Mouse (Mus musculus) stomach, postnatal 0 days (tissue): ENCODE measurements around the gene Slc2a4. TPM values are rescaled to one million over a fixed set of nuclear protein-coding genes. Genes with fewer than 3 reads are reported as not detected.

Experiments used
- ATAC-seq: fragments of 200-750 bp; cut with Nextera tagmentation; 2 replicates; pipeline ENCODE4 v1.8.0; 2017; ENCODE audit not compliant: low FRiP score, low TSS enrichment
- DNase-seq: peaks from one replicate; pipeline ENCODE4 v3.0.0-alpha.2; 2016; ENCODE audit warnings: low spot score
- H3K27ac ChIP-seq: fragments of 300-500 bp; sonication (generic); replicated peaks from 2 replicates; pipeline ENCODE4 v1.5.1; 2014; ENCODE audit warnings: mild to moderate bottlenecking, control low read depth
- H3K27me3 ChIP-seq: fragments of 300-500 bp; sonication (generic); 2 replicates; pipeline ENCODE4 v1.6.1; 2014; ENCODE audit warnings: low read length; ENCODE audit not compliant: control insufficient read depth, insufficient read depth
- H3K36me3 ChIP-seq: fragments of 300-500 bp; sonication (generic); 2 replicates; pipeline ENCODE4 v1.6.1; 2014; ENCODE audit warnings: low read length, mixed read lengths; ENCODE audit not compliant: control insufficient read depth, insufficient read depth
- H3K4me1 ChIP-seq: fragments of 300-500 bp; sonication (generic); replicated peaks from 2 replicates; pipeline ENCODE4 v1.6.1; 2014; ENCODE audit warnings: antibody characterized with exemption; ENCODE audit not compliant: control insufficient read depth, insufficient read depth
- H3K4me2 ChIP-seq: fragments of 300-500 bp; sonication (generic); replicated peaks from 2 replicates; pipeline ENCODE4 v1.6.1; 2014; ENCODE audit warnings: low read depth, mild to moderate bottlenecking, control low read depth, moderate library complexity
- H3K4me3 ChIP-seq: fragments of 300-500 bp; sonication (generic); 2 replicates; pipeline ENCODE4 v1.5.1; 2014; ENCODE audit warnings: low read depth, low read length, control low read depth
- H3K9ac ChIP-seq: fragments of 300-500 bp; sonication (generic); 2 replicates; pipeline ENCODE4 v1.6.1; 2014; ENCODE audit warnings: mild to moderate bottlenecking, low read length, control low read depth, mixed read lengths
- H3K9me3 ChIP-seq: fragments of 300-500 bp; sonication (generic); 2 replicates; pipeline ENCODE4 v1.6.1; 2016; ENCODE audit warnings: low read length; ENCODE audit not compliant: control insufficient read depth
- CTCF ChIP-seq: IDR thresholded peaks from 2 replicates; pipeline ENCODE4 v1.5.1; 2016; ENCODE audit warnings: antibody characterized with exemption, low read depth, mild to moderate bottlenecking, moderate library complexity
- EP300 ChIP-seq: optimal IDR thresholded peaks from 2 replicates; pipeline ENCODE3; 2016; ENCODE audit warnings: antibody characterized with exemption
- WGBS: fragments of 180-500 bp; shearing (Covaris S2); extraction: QIAGEN DNeasy Blood & Tissue Kit; methylation state at CpG from one replicate; pipeline ENCODE4 v1.1.7; 2014; 5-methylcytosine and 5-hydroxymethylcytosine counted together
- polyA plus RNA-seq: library from polyadenylated mRNA; unstranded; fragments of >200 nt; fragmentation: Nextera tagmentation; extraction: Ambion mirVana; gene quantifications from 2 replicates; pipeline ENCODE4 v1.2.1, GENCODE M21; 2015

The Slc2a4 gene
- polyA plus RNA-seq, 1 experiment from 2014 or later: 36.4 TPM

DNA sequence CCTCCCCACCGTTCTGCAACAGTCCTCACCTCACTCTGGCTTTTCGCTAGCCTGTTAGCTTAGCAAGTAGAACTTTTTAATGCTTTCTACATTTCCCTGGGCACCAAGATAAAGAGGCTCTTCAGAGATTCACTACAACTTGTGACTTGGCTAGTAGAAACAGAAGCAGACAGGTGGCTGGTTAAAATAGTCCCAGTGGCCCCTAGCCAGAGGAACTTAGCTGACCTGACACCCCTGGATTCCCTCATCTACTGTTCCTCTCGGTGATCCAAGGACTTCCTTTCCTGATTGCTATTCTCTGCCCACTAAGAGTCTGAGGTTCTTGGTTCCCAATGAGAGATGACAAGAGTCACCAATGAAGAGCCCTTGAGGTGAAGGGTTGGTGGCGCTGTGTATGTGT is 35.4 kb upstream of the Slc2a4 start:
- TF ChIP-seq CTCF: no peak
- no peak for TF ChIP-seq EP300
- Histone ChIP-seq H3K9me3 (no peaks in the 10 kb centered on the region), H3K27me3 (no peaks in the 10 kb centered on the region), H3K4me1 (no peaks in the 10 kb centered on the region; the same call in 1 of the 2 replicates), H3K36me3 (peaks cover 11% of the 10 kb centered on the region), H3K9ac (no peak overlapping the region), H3K4me3 (no peak overlapping the region), H3K27ac (0 out of 2 replicates have a peak overlapping the region, but pooled peaks have one; percentile 3), H3K4me2 (peak overlapping the region; percentile 91)
- DNase-seq: no peak
- no peak for ATAC-seq
- 78% methylated on average over 4 of the region's 4 CpGs for WGBS

DNA sequence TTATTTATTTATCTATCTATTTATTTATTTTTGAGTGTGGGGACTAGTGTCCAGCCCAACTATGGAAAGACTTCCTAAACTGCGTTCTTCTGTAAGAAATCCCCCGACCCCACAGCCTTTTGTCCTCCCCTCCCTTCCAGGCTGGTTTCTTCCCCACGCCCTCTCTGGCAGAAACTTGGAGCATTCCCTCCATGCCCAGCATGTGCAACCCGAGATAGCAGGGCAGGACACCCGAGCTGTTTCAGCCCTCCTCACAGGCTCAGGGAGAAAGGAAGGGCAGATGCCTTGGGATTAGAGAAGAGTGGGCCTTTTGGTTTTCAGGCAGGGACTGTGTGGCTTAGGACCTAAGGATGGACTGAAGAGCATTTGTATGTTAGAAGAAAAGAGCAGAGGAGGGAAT is 34.9 kb upstream of the Slc2a4 start:
- 15% methylated on average over 5 of the region's 5 CpGs for WGBS
- H3K9ac ChIP-seq: peak overlapping the region; percentile 13
- H3K4me2 ChIP-seq: peak overlapping the region; percentile 91
- no peaks in the 10 kb centered on the region; the same call in 1 of the 2 replicates for H3K4me1 ChIP-seq
- TF ChIP-seq CTCF (no peak), EP300 (no peak)
- ATAC-seq: no peak
- peaks cover 7% of the 10 kb centered on the region; the same call in 1 of the 2 replicates for H3K36me3 ChIP-seq
- no peak for DNase-seq
- H3K27me3 ChIP-seq: no peaks in the 10 kb centered on the region
- H3K9me3 ChIP-seq: no peaks in the 10 kb centered on the region
- 0 out of 2 replicates have a peak overlapping the region, but pooled peaks have one; percentile 3 for H3K27ac ChIP-seq
- H3K4me3 ChIP-seq: no peak overlapping the region

DNA sequence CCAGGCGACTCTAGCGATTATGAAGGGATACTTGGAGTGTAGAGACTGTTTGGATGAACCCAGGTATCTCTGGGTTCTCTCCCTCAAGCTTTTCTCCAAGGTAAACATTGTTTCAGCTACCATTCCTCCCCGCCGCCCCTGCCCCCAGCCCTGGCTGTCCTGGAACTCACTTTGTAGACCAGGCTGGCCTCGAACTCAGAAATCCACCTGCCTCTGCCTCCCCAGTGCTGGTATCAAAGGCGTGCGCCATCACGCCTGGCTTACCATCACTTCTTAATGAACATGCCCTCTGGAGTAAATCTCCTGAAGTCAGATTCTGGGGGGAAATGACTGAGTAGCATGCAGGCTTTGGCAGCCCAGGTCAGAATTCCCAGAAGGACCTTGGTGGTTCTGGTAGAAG is 34.2 kb upstream of the Slc2a4 start, which contains the start of gene Elp5:
Elp5 (minus strand) TSS at position 293 of the 400 bp plus-strand sequence.
- peak within 1 kb of the TSS; percentile 91 for H3K4me2 ChIP-seq
- ATAC-seq (no peak), DNase-seq (no peak)
- no peaks in the 10 kb centered on the region for H3K27me3 ChIP-seq
- peaks cover 7% of the 10 kb centered on the region; the same call in 1 of the 2 replicates for H3K36me3 ChIP-seq
- no peak for TF ChIP-seq CTCF
- TF ChIP-seq EP300: no peak
- H3K9ac ChIP-seq: peak within 1 kb of the TSS; percentile 97
- no peaks in the 10 kb centered on the region; the same call in 1 of the 2 replicates for H3K4me1 ChIP-seq
- H3K9me3 ChIP-seq: no peaks in the 10 kb centered on the region
- H3K27ac ChIP-seq: peak within 1 kb of the TSS; percentile 98
- H3K4me3 ChIP-seq: peak within 1 kb of the TSS; percentile 97
- 42% methylated on average over 8 of the region's 8 CpGs for WGBS

DNA sequence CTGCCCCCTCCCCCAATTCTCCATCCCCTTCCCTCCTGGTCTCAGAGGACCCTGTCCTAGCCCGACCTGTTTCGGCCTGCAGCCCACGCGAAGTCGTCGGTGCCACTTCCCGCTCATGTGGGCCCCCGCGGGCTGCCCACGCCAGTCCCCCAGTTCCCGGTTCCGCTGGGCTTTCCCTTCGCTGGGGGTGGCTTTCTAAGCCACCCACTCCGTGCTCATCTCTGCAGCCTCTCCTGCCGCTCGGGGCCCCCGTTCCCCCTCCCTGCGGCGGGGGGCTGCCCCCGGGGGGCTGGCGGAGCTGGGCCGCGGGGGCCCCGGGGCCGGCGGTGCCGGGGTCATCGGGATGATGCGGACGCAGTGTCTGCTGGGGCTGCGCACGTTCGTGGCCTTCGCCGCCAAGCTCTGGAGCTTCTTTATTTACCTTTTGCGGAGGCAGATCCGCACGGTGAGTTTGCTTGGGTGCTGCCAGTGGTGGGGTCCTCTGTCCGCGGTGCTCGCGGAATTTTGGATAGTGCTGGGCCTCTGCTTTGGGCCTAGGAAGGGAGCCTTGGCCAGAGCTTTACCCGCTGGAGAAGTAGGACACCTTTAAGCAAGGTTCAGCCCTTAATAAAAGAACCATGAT is 33.3 kb upstream of the Slc2a4 start, which contains the start of gene Ctdnep1:
Ctdnep1 (plus strand) TSS at position 16 of the 622 bp plus-strand sequence.
- 0 out of 2 replicates have a peak, but pooled peaks have one; percentile 3 for ATAC-seq
- peak within 1 kb of the TSS; percentile 91 for H3K4me2 ChIP-seq
- no peaks in the 10 kb centered on the region for H3K9me3 ChIP-seq

DNA sequence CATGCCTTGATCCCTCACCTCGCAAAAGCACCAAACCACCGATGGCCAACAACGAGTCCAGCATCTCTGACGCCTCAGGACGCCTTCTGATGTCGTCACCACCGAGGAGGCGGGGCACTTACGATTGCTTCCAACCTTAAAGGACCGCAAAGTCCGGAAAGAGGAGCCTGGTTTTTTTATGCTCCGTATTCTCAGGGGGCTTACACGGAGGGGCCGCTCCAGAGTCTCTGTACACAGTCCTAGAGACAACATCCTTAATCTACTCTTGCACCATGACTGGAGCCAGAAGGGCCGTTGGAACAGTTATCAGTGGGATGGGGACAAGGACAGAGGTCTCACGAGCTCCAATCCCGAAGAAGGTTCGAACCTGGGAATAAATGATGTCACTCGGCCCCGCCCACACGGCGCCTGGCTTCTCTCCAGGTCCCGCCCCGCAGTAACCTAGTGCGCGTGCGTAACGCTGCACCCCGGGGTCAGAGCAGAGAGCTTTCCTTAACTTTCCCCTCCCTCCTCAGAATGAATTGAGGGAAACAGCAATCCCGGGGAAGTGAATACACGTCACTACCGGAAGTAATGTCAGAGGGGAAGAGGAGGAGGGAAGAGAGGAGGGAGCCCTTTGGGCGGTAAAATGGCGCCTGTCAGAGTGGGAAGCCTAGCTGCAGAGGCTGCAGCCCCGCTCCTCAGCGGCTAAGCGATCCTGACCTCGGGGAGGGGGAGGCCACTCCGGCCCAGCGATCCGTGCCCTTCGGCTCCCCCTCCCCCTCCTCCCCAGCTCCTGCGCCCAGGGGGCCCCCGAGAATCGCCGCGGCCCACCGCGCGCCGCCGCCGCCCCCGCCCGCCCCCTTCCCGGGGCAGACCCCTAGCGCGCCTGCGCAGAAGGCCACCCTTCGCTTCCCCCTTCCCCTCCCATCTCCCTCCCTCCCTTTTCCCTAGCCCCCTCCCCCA is 32.5 kb upstream of the Slc2a4 start:
- DNase-seq (peak; percentile 99), ATAC-seq (peak; percentile 95)
- H3K4me3 ChIP-seq: peak overlapping the region; percentile 97
- H3K9me3 ChIP-seq: no peaks in the 10 kb centered on the region
- peak overlapping the region; percentile 98 for H3K27ac ChIP-seq
- no peaks in the 10 kb centered on the region; the same call in 1 of the 2 replicates for H3K4me1 ChIP-seq
- 0 out of 2 replicates have a peak, but pooled peaks have one; percentile 12 for TF ChIP-seq CTCF
- peak; percentile 71 for TF ChIP-seq EP300
- peak overlapping the region; percentile 91 for H3K4me2 ChIP-seq
- H3K27me3 ChIP-seq: no peaks in the 10 kb centered on the region
- peaks cover 7% of the 10 kb centered on the region; the same call in 1 of the 2 replicates for H3K36me3 ChIP-seq
- H3K9ac ChIP-seq: peak overlapping the region; percentile 97
- under 1% methylated on average over 36 of the region's 60 CpGs for WGBS

More for the DNA sequence above, 33.3 kb upstream of the Slc2a4 start, which contains the start of gene Ctdnep1:
- Histone ChIP-seq H3K9ac (peak within 1 kb of the TSS; percentile 97), H3K36me3 (peaks cover 7% of the 10 kb centered on the region; the same call in 1 of the 2 replicates), H3K4me3 (peak within 1 kb of the TSS; percentile 97), H3K27ac (peak within 1 kb of the TSS; percentile 98), H3K4me1 (no peaks in the 10 kb centered on the region; the same call in 1 of the 2 replicates), H3K27me3 (no peaks in the 10 kb centered on the region)
- TF ChIP-seq CTCF (no peak), EP300 (no peak)
- under 1% methylated on average over 32 of the region's 43 CpGs for WGBS
- no peak for DNase-seq
